In the genomic region with DNA sequence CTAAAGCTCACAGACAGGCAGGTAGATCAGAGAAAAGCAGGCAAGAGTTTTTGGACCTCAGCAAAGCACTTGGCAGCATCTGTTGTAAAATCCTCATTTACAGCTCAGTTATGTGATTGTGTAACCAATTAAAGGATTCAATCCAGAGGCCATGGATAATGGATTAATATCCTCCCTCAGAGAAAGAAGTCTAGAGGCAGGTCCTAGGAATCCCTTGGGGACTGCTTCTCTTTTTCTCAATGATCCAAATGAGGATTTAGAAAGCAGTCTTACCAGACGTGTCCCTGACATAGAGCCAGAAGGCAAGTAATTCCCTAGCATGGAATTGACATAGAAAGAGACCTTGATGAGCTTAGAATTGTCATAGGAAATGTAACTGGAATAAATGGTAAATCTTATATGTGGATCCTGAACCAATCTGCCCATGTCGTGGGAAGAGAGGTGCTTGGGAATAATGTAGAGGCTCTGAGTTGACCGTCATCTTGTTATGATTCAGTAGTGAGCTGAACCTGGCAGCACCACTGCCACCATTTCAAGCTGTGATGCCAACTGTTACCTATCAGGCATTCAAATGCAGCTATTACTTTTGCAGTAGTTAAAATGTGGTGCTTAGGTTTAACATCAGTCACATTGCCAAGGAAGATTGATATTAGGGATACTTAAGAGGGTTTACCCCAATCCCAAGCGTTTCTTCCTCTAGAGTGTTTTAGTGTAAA, we compare ENCODE assay signal across 24 mouse cellular contexts. TPM values are rescaled to one million over a fixed set of nuclear protein-coding genes. Genes with fewer than 3 reads are reported as not detected.
DNase-seq lines count a peak whose midpoint lies in the region; ATAC-seq lines count a peak whose summit lies in the region.
"Had no signal": no experiment of that assay in that cellular context is flagged by ENCODE, and none has a peak within 500 bp of the region (broad histone marks: within the 10 kb centered on the region; RNA-seq: fewer than 3 reads in every experiment).

No protein-coding gene starts in this region.

- H3K36me3 ChIP-seq in hindbrain, embryonic 16.5 days (ENCODE audit: control insufficient read depth, insufficient read depth, low read length) = no peaks in the 10 kb centered on the region
- H3K36me3 ChIP-seq in hindbrain, embryonic 12.5 days = no peaks in the 10 kb centered on the region
- H3K36me3 ChIP-seq: G1E; heart, embryonic 13.5 days; limb, embryonic 15.5 days had no signal

- no peaks in the 10 kb centered on the region for H3K9me3 ChIP-seq in hindbrain, embryonic 16.5 days (ENCODE audit: control insufficient read depth, low read length)
- H3K9me3 ChIP-seq in hindbrain, embryonic 12.5 days (replicated peaks) = no peaks in the 10 kb centered on the region
- H3K9me3 ChIP-seq: forebrain, embryonic 13.5 days; G1E; heart, embryonic 13.5 days; limb, embryonic 15.5 days had no signal

- no peak overlapping the region for H3K4me3 ChIP-seq in hindbrain, embryonic 16.5 days (ENCODE audit: low read length)
- no peak overlapping the region for H3K4me3 ChIP-seq in hindbrain, embryonic 12.5 days
- H3K4me3 ChIP-seq: forebrain, embryonic 13.5 days; heart, adult 2 months; heart, embryonic 13.5 days; left cerebral cortex, adult 2 months; limb, embryonic 15.5 days had no signal

- no peak overlapping the region for H3K9ac ChIP-seq in hindbrain, embryonic 16.5 days (ENCODE audit: low read depth, low read length)
- H3K9ac ChIP-seq in hindbrain, embryonic 12.5 days = no peak overlapping the region
- H3K9ac ChIP-seq: forebrain, embryonic 13.5 days; heart, embryonic 13.5 days; limb, embryonic 15.5 days; liver, embryonic 14.5 days; lung, embryonic 14.5 days had no signal

- H3K4me1 ChIP-seq in hindbrain, embryonic 16.5 days (ENCODE audit: control insufficient read depth, insufficient read depth, low read depth, low read length) = no peaks in the 10 kb centered on the region
- no peaks in the 10 kb centered on the region for H3K4me1 ChIP-seq in hindbrain, embryonic 12.5 days
- H3K4me1 ChIP-seq: forebrain, embryonic 13.5 days; limb, embryonic 15.5 days had no signal

- H3K4me2 ChIP-seq in hindbrain, embryonic 16.5 days (ENCODE audit: low read length) = no peak overlapping the region
- H3K4me2 ChIP-seq in hindbrain, embryonic 12.5 days (replicated peaks) = no peak overlapping the region
- H3K4me2 ChIP-seq: forebrain, embryonic 13.5 days; heart, embryonic 13.5 days; limb, embryonic 15.5 days; lung, embryonic 14.5 days had no signal

- WGBS in hindbrain, embryonic 16.5 days = 55% methylated on average over 4 of the region's 4 CpGs
- 72% methylated on average over 4 of the region's 4 CpGs for WGBS in hindbrain, embryonic 12.5 days

- intact Hi-C loops in heart, postnatal 14 days (cut with DNase I) = no loop called here

- H3K27me3 ChIP-seq in hindbrain, embryonic 16.5 days (replicated peaks; ENCODE audit: control insufficient read depth, insufficient read depth, low read length) = no peaks in the 10 kb centered on the region
- no peaks in the 10 kb centered on the region for H3K27me3 ChIP-seq in hindbrain, embryonic 12.5 days
- H3K27me3 ChIP-seq: CH12.LX; forebrain, embryonic 13.5 days; heart, embryonic 13.5 days; limb, embryonic 15.5 days had no signal

- H3K27ac ChIP-seq in hindbrain, embryonic 16.5 days (ENCODE audit: low read depth, low read length) = no peak overlapping the region
- H3K27ac ChIP-seq in hindbrain, embryonic 12.5 days = no peak overlapping the region
- H3K27ac ChIP-seq: forebrain, embryonic 13.5 days; heart, adult 2 months; heart, embryonic 13.5 days; left cerebral cortex, adult 2 months; limb, embryonic 15.5 days; liver, embryonic 14.5 days had no signal

- peak; percentile 63; the same call in 1 of the 2 replicates for ATAC-seq in hindbrain, embryonic 16.5 days
- ATAC-seq in hindbrain, embryonic 12.5 days (ENCODE audit: low FRiP score) = no peak
- ATAC-seq: forebrain, embryonic 13.5 days had no signal

- peak; percentile 86 for DNase-seq in brain, adult 2 months (ENCODE audit: low read depth, low spot score)
- DNase-seq in cerebellum, adult 11 months = peak; percentile 47
- peak; percentile 77 for DNase-seq in cerebellum, adult 9-11 months
- DNase-seq in c-Kit-positive CD71-positive TER-119-positive erythroid progenitor cells, embryonic 14.5 days (ENCODE audit: low spot score) = no peak
- no peak for DNase-seq in right cerebral cortex, adult 2 months (ENCODE audit: low spot score in 2 of 2)
- no peak for DNase-seq in heart, postnatal 14 days
- DNase-seq: adrenal gland, adult 8-10 months; B cell, adult 2 months; gastrocnemius, postnatal 25 days; heart, adult 2 months; kidney, adult 11 months; kidney, postnatal 4 days; layer of hippocampus, adult 9-11 months; lung, embryonic 14.5 days had no signal

RNA-seq across cellular contexts. Expression of a gene that starts 35.2 kb away (rescaled TPM):
- polyA plus RNA-seq in hindbrain, embryonic 16.5 days (2015; fragmentation: Nextera tagmentation; extraction: Ambion mirVana) = 5.1 and 7.5 TPM in 2 replicates
- polyA plus RNA-seq in hindbrain, embryonic 12.5 days (2016; fragmentation: Nextera tagmentation; extraction: Ambion mirVana) = 3.2 and 4.9 TPM in 2 replicates
- 10 to 100 TPM in 1 of 2 experiments, 1 to 10 TPM in 1; 9.9 to 11.3 TPM for total RNA-seq in heart, postnatal 14 days (2021)
- total RNA-seq: CH12.LX; G1E; neutrophil, adult 5-6 weeks had no signal
- polyA plus RNA-seq: G1E had no signal

Comparison
In these comparisons a context has a peak if more than half of its experiments do, and no peak if none do; other contexts are left out.
1. DNase-seq: peak in brain, adult 2 months (single experiment), cerebellum, adult 11 months (single experiment) and cerebellum, adult 9-11 months (single experiment); none in c-Kit-positive CD71-positive TER-119-positive erythroid progenitor cells, embryonic 14.5 days (single experiment), right cerebral cortex, adult 2 months (0 of 2) and heart, postnatal 14 days (0 of 2).